Mouse (Mus musculus): ENCODE results near the gene Anxa6.
A peak's percentile ranks its signal among the peaks of the same experiment; 100 is the strongest.

Anxa6 gene

DNA sequence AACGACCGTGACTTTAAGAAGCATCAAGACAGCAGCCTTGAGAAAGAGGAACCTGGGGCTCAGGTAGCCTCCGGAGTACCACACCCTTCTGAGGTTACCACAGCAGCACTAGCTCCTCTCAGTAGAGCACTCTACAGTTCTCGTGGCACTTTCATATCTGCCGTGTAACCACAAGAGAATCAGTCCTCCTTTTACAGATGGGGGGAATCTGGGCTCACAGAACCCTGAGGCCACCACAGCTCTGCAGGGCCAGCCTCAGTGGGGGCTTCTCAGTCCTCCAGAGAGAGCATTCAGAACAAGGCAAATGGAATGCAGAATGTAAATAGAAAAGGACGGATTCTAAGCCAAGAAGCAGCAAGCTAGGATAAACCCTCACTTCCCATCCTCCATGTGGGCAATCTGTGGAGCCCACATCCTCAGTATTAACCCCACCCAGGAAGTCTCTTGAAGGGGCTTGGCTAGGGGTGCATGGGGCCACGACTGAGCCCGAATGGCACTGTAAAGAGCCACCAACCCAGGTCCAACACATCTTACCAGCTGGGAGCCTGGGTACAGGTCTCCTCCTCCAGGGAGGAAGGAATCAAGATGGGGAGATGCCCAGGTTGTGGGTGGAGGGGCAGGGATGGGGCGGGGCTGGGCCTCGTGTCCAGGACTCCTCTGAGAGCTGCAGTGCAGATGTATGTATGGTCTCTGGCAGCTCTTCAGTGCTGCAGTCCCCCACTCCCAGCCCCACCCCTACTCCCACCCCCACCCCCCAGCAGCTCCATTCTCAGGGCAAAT, 1.8 kb downstream of the Anxa6 start:
- peak in 1 of 2 experiments; percentile 15 for DNase-seq (ENCODE audit: low spot score in 2 of 2)

DNA sequence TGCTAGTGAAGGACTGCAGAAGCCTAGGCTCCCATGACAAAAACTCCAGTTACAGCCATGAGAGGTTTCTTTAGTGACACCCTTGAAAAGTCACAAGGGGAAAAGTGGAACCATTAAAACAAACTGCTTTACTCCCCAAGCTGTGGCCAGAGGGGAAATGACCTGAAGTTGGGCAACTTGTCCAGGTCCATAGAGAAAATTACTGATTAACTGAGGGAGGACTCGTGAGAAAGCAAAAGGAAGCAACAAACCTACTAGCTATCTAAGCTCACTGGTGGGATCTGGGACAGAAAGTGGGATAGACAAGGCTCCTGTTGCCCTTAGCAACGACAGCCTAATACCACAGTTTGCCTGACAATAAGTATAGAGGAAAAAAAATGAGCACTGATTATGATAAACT, 4.7 kb downstream of the Anxa6 start:
- DNase-seq (ENCODE audit: low spot score in 2 of 2), result no peak

DNA sequence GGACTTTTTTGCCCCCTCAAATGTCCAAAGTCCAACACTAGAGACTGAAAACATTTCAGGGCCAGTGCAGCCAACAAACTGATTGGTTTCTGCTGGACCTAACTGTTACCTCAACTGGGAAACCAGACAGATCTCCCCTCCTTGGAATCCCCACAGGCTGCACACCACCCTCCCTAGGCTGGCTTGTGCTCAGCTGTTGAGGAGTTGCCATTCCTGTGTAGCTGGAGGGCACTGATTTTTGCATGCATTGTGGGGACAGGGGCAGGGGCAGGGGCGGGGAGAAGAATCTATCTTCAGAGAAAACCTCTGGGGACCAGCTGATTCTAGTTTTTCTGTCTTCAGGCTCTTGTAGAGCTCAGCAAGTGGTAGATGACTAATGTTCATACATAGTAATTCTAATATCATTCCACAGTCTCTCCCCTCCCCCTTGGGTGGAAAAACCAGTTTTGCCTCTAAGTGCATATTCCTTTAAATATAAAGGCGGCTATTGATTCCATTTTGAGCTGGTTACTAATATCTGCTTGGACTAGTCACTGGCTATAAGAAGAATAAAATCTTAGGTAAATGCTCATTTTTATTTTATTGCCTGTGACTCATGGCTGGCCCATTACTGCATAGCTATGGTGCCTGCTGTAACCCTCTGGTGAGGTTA, 5.9 kb downstream of the Anxa6 start:
- no peak for DNase-seq (ENCODE audit: low spot score in 2 of 2)

DNA sequence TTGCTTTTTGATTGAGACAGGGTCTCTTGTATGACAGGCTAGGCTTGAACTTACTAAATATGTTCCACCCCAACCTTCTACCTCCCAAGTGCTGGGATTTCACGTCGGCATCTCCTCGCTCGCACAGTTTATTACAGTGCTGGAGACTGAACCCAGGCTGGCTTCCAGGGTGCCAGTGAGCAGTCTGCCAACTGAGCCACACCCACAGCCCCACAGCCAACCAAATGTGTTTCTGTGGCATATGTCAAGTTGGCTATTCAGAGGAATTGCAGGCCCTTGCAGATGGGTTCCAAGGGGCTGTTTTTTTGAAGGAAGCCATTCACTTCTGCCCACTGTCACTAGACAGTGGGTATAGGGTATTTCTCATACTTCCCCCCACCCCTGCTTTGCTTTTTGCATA, 7.3 kb downstream of the Anxa6 start:
- no peak for DNase-seq (ENCODE audit: low spot score in 2 of 2)

DNA sequence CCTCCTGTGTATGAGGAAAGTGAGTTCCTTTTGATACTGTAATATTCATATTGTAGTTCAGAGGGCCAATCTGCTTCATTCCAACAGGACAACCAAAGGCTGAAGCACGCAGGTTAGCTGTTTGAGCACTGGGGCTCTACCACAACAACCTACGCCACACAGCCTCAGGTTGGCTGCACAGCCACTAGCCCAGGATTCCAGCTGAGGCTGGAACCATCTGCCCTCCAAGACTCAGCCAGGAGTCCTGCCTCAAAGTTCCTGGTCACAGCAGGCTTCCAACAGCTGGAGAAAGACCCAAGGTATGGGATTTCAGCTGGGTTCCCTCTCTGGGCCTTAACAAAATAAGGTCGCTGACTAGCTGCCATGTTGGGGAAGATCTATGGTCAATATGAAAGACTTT, 9.7 kb downstream of the Anxa6 start:
- no peak for DNase-seq (ENCODE audit: low spot score in 2 of 2)

DNA sequence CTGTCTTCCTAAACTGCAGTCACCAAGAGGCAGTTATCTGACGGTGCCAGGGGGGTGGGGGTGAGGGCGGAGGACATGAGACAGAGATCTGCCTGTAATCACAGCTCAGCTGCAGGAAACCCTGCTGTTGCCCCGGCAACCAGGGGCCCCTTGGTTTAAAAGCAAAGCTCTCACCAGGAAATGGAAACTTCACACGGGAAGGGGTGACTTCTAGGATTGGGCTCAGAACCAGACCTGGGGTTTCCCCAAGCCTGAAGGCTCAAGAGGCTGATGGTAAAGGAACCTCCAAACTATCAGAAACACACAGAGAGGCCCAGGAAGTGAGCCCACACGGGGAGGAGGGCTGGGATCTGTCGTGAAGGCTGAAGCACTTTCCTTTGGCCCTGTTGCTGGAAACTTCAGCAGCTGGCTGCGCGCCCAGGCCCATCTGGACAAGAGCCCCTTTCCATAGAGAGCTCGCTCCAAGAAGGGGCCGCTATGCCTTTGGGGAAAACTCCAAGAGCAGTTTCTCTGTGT, 10.1 kb downstream of the Anxa6 start:
- peak; percentile 87 to 90 for DNase-seq (ENCODE audit: low spot score in 2 of 2)

DNA sequence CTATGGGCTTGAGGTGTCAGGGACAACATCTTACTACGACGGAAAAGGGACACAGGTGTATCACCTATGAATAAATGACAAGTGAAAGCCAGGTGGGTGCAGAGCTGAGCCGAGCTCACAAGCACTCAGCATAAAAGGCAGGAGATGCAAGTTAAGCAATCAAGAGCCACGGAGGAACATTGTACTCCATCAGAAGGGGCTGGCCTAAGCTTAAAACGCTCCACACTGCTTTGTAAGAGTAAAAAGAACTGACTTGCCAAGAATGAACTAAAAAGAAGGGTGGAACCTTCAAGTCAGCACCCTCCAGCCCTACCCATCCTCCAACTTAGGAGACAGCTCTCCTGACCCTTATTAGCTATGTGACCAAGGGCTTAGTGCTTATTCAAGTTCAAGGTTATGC, 10.7 kb downstream of the Anxa6 start:
- no peak for DNase-seq (ENCODE audit: low spot score in 2 of 2)

DNA sequence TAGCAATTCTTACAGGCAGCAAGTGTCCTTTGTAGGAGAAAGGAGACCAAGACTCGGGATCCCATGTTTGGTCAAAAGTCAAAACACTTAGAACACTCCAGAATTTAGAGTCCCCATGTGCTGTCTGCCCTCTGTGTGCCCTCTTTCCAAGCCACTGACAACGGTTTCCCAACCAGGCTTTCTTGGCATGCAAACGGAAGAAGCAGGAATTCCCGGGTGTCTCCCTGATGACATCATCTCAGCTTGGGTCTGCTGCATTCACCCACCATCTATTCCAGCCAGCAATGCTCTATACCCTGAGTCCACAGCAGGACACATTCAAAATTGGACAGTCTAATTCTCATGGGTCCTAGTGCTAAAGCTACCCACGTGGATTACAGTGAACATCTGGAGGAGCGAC, 11.4 kb downstream of the Anxa6 start:
- DNase-seq (ENCODE audit: low spot score in 2 of 2), result no peak

DNA sequence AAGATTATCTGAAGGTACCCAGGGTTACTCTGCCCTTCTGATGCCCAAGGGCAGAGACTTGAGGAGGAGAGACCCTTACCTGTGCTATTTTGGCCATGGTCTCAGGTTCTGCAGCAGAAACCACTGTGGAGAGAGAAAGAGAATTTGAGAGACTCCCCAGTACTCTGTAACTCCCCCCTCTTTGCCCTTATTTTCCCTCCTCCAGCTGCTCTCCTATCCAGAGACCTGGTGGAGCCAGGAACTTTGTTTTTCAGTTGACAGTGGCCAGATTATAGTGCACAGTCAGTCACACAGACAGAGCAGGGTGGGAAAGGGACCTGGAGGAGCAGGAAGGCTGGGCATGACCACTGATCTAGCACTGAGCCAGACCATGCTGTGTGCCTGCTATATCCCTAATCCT, 11.8 kb downstream of the Anxa6 start:
- no peak for DNase-seq (ENCODE audit: low spot score in 2 of 2)

DNA sequence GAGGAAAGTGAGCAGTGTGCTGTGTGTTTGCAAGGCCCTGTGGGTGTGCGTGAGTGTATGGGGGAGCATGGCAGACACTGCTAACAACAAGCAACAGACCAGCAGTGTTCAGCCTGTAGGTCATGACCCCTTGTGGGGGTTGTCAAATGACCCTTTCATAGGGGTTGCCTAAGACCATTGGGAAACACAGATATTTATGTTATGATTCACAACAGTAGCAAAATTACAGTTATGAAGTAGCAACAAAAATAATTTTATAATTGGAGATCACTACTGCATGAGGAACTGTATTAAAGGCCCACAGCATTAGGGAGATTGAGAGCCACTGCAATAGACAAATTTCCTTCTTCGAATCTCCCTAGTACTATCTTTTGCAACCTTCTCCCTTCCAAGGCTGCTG, 13.5 kb downstream of the Anxa6 start:
- no peak for DNase-seq (ENCODE audit: low spot score in 2 of 2)

DNA sequence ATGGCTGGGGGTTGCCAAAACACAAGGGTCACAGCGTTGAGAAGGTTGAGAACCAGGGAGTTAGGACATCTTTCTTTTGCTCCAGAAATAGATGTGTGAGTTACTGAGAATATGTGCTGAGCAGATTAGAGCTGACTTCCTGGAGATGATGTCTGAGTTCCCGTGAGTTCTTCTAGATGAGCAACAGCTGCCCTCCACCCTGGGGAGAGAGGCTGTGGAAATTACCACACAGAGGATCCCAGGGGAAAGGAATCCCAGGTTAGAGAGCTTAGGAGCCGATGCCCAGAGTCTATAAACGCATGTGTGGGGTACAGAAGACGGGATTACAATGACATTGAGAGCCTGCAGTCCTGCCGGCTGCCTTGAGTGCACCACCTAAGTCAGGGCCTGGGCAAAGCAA, 15.2 kb downstream of the Anxa6 start:
- DNase-seq (ENCODE audit: low spot score in 2 of 2), result no peak

DNA sequence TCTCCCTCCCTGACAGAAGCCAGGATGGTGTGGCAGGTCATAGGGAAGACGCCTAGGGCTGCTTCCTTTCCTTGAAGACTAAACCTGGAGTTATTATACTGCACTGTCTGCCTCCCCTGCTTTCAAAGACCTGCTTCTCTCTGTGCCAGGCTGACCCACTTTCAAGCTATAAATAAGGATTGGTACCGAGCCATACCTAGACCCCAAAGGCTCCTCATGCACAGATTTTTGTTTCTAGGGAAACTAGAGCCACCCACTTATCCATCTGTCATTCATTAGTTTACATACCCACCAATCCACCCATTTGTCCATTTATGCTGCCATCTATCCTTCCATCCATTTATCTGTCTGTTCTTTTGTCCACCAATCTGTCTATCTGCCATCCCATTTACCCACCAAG, 16.0 kb downstream of the Anxa6 start:
- DNase-seq (ENCODE audit: low spot score in 2 of 2), result no peak

DNA sequence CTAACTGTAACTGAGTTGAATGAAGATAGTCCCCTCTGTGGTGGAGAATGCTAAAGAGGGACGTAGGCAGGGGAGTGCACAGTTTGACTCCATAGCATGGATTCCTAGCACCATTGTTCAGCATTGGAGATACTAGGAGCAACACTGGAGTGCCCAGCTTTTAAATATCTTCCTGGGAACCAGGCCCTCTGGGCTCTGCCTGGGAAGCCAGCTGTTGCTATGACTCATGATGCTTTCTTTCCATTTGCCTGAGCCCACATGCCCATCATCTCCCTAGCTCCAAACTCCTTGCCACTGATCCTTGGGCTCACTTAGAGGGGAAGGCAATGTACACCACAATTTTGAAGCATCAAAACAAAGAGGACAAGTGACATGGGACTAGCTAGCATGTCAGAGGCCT, 16.5 kb downstream of the Anxa6 start:
- DNase-seq (ENCODE audit: low spot score in 2 of 2), result no peak

DNA sequence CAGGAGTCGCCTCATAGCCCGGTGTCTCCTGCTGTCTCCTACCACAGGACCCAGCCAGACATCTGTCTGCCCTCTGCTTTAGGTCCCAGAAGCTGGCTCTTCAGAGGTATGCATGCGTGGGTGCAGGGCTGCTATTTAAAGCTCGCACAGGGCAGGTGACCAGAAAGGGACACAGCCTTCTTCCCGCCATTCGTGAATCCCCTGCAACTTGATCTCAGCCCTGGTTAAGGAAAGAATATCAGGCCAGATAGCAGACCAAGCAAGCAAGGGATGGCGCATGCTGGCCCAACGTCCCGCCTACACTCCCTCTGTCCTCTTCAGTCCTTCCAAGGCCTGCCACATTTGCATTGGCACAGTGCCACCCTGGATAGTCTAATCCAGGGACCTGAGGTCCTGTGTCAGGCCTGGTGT, 17.4 kb downstream of the Anxa6 start:
- DNase-seq (ENCODE audit: low spot score in 2 of 2), result no peak

DNA sequence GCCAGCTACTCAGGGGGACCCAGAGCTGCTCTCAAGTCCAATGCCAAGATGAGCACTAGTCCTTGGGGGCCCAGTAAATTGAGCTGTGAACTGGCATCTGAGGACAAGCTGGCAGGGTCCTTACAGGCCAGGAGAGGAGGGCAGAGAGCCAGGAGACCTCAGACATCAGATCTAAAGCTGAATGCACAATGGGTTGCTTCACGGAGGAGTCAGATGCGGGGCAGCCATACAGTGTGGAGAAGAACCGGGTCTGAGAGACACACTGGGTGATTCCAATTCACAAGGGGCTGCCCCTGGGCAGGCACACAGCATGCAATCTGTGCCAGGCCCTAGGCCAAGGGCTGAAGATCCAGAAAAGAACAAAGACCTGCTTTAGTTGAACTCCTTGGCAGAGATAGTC, 18.0 kb downstream of the Anxa6 start:
- DNase-seq (ENCODE audit: low spot score in 2 of 2), result no peak

DNA sequence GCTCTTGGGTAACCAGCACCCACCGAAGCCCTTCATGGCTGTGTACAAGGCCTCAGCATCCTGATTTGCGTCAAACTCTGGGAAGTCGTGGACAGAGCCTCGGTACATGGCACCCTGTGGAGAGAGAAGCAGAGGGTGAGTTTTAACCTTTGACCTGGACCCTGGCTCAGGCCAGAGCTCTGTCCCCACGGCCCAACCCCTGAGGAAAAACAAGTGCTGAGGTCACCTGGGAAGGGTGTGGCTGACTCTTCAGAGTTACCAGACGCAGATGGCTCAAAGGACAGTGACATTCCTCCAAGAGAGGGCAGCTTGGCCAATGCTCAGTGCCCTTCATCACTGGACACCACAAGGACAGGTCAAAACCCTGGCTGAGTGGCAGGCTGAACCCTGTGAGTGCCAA, 19.4 kb downstream of the Anxa6 start:
- DNase-seq (ENCODE audit: low spot score in 2 of 2), result no peak

DNA sequence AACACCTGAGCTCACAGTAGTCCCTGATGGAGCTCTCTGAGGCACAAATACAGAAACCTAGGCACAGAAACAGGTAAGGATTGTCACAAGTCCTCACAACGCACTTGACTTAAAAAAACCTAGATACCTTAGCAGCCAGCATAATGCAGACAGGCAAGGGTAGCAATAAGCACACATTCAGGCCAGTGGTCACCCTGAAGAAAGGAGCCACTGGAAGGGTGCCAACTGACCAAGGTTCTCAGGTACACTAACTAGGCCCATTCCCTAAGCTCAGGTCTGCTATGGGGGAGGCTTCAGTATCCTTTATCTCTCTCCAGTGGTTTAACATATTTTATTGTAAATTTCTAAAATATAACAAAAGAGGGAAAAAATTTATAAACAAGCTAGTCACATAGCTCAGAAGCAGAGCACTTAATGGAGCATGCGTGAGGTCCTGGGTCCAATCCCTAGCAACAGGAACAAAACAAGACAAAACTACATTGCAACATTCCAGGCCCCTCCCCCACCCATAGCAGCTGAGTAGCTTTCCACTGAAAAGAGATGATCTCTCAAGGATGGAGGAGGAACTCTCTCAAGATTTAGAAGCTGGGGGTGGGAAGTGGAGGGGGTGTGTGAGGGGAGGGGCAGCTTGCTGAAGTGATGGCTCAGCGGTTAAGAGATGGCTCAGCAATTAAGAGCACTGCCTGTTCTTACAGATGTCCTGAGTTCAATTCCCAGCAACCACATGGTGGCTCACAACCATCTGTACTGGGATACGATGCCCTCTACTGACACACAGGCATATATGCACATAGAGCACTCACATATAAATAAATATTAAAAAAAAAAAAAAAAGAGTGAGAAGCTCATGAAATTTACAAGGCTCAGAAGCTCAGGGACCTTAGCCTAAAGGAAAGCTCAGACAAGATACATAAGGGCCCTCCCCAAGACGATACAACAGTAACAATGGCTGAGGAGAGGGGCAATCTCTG, 20.4 kb downstream of the Anxa6 start:
- no peak for DNase-seq (ENCODE audit: low spot score in 2 of 2)

DNA sequence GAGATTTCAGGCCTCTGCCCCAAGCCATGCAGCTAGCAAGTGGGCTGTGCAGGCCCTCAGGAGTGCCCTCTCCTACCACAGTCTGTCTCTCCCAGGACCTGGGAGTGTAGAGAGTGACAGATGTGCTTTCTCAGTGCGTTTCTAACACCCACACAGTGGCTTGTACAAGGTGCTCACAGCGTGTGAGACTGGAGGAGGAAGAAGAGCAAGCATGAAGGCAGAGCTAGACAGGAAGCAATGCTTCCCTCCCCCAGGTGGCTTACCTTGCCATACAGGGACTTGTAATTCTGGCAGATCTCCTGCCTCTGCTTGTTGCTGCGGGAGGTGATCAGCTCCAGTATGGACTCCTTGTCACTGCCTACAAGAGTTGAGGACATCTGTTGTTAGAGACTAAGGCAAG, 21.8 kb downstream of the Anxa6 start:
- DNase-seq (ENCODE audit: low spot score in 2 of 2), result peak in 1 of 2 experiments; percentile 12

DNA sequence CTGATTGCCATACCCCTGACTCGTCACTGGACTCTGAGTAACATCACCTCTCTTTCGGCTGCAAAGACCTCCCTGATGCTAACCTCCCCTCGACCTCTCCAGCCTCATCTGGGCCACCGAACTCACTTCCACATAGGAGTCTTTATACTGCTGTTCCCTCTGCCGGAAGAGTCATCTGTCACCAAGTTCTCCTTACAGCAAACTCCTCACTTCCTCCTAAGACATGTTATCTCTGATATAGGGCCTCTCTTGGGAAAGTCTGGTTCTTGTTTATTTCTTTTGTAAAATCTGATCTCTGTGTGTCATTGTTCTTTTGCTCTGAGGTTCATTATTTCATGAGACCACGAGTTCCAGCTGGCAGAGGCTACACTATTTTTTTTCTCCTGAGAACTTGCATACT, 25.0 kb downstream of the Anxa6 start:
- DNase-seq (ENCODE audit: low spot score in 2 of 2), result no peak

DNA sequence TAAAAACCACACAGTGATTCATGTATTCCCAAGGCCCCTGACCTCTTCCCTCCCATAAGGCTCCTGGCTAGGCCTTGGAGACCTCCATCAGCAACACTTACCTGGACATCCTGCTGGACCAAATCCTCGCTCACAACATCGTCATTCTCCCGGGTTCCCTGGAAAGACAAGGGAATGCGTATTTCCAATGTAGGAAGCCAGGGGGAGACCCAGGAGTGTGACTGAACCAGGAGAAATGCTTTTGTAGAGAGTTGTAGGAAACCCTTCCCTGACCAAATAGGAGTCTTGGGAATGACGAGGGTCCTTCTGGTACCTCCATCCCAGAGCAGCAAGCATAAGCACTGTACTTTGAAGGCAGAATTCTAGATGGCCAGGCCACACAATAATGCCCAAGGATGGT, 27.6 kb downstream of the Anxa6 start:
- DNase-seq (ENCODE audit: low spot score in 2 of 2), result no peak

DNA sequence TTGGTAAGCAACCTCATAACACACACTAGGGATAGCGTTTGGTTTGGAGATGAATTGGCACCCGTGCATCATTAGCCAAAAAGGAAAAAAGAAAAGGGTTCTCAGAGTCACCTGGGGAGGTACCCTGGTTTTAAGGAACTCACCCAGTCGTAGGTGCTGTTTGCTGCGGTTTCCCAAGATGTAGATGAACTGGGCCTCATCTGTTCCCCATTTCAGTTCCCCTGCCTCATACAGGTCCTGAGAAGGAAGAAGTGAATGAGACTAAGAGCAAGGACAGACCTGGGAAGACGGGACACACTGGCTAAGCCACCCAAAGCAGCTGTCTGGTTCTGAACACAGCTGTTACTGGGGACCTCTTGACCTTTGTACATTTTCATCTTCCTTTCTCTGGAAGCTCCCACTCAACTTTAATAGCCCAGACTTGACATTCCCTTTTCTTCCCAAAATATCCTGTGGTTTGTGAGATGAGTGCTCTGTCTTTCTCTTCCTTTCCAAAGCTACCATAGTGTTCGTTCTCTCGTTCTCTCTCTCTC, 28.2 kb downstream of the Anxa6 start:
- DNase-seq (ENCODE audit: low spot score in 2 of 2), result no peak

DNA sequence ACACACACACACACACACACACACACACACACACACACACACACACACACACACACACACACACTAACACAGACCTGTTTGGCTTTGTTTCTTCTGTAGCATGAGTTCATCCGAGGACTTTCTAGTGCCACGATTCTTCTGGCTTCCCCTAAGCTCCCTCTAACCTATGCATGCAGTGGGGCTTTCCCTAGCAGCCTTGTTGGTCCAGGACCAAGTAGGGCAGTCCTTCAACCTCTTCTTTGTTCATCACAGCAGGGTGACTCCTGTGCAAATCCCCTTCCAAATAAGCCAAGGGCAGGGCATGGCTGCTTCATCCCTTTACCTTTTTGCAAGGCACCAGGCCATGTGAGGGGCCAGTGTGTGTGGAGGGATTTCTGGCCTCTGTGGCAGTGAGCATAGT, 34.5 kb downstream of the Anxa6 start:
- no peak for DNase-seq (ENCODE audit: low spot score in 2 of 2)
